ENCODE assay signal across 9 mouse cellular contexts in the genomic region with DNA sequence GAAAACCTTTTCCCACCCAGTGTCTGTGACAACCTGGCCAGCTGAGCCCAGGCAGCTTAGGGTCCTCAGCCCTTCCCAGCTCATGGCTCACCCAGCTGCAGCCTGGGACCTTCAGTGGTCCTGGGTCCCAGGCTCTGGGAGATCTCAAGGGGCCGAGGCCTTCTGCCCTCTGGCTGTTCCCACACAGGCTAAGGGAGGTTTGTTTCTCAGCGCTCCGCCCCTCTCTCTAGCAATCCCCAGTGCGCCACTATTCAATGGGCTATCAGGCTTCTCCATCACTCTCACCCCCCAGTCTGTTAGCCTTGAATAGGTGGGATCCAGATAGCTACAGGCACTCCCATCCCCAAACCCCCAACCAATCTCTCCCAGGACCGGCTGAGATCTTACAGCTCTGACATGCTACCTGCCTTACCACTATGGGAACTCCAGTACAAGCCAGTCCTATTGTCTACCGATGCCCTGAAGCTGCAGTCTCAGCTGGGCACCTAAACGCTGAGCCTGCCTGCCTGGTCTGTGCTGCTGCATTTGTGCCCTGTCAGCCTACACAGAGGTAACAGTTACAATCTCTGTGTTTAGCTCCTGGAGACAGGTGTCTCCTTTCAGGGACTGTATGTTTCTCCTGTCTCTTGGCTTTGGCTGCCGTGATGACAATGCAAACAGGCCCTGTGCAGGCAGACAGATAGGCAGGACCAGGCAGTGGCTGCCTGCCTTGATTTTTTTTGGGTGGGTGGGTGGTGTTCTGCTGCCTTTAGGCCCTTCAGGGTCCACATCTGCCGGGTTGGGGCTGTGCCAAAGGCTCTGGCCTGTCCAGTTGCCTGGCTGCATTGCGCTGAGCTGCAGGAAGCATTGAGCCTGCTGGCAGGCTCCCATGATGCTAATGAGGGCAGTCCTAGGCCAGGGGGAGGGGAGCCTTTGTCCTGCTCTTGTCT. TPM values are rescaled to one million over a fixed set of nuclear protein-coding genes. Genes with fewer than 3 reads are reported as not detected.
DNase-seq lines count a peak whose midpoint lies in the region; ATAC-seq lines count a peak whose summit lies in the region.
"Had no signal": no experiment of that assay in that cellular context is flagged by ENCODE, and none has a peak within 500 bp of the region (broad histone marks: within the 10 kb centered on the region; RNA-seq: fewer than 3 reads in every experiment).

No protein-coding gene starts in this region.

- no peak overlapping the region for H3K27ac ChIP-seq in embryonic facial prominence, embryonic 13.5 days
- 0 out of 2 replicates have a peak overlapping the region, but pooled peaks have one; percentile 20 for H3K27ac ChIP-seq in hindbrain, embryonic 14.5 days
- H3K27ac ChIP-seq: left cerebral cortex, adult 2 months had no signal

- DNase-seq in heart, adult 11 months: peak; percentile 95
- no peak for DNase-seq in heart, adult 8-10 months (ENCODE audit: low spot score)
- DNase-seq in hindbrain, embryonic 14.5 days (ENCODE audit: low spot score): peak; percentile 65
- DNase-seq in mesoderm, embryonic 11.5 days (ENCODE audit: low read depth, low spot score): peak; percentile 68
- no peak for DNase-seq in natural killer cell, adult 2 months (ENCODE audit: low spot score in 2 of 2)
- no peak for DNase-seq in cerebellum, adult 8-10 months

- no peaks in the 10 kb centered on the region for H3K4me1 ChIP-seq in embryonic facial prominence, embryonic 13.5 days
- peaks cover 12% of the 10 kb centered on the region for H3K4me1 ChIP-seq in hindbrain, embryonic 14.5 days (replicated peaks; ENCODE audit: control insufficient read depth, insufficient read depth, low read length)

- peak; percentile 15; the same call in 1 of the 2 replicates for ATAC-seq in embryonic facial prominence, embryonic 13.5 days (ENCODE audit: insufficient number of reproducible peaks, insufficient read depth, low FRiP score, low TSS enrichment, low read depth)
- ATAC-seq in hindbrain, embryonic 14.5 days (ENCODE audit: low FRiP score): peak; percentile 81
- ATAC-seq in granulocyte monocyte progenitor cell, adult 5-6 weeks (replicated peaks; ENCODE audit: poor library complexity, severe bottlenecking): no peak

- H3K4me2 ChIP-seq in embryonic facial prominence, embryonic 13.5 days: no peak overlapping the region
- no peak overlapping the region for H3K4me2 ChIP-seq in hindbrain, embryonic 14.5 days (replicated peaks)

- WGBS in embryonic facial prominence, embryonic 13.5 days: 18% methylated on average over 10 of the region's 10 CpGs
- WGBS in hindbrain, embryonic 14.5 days: 16% methylated on average over 10 of the region's 10 CpGs

- H3K36me3 ChIP-seq in embryonic facial prominence, embryonic 13.5 days: no peaks in the 10 kb centered on the region
- no peaks in the 10 kb centered on the region for H3K36me3 ChIP-seq in hindbrain, embryonic 14.5 days (replicated peaks; ENCODE audit: control insufficient read depth, insufficient read depth)

- H3K4me3 ChIP-seq in embryonic facial prominence, embryonic 13.5 days: no peak overlapping the region
- no peak overlapping the region for H3K4me3 ChIP-seq in hindbrain, embryonic 14.5 days (replicated peaks; ENCODE audit: low read length)
- H3K4me3 ChIP-seq: left cerebral cortex, adult 2 months had no signal

- H3K9me3 ChIP-seq in embryonic facial prominence, embryonic 13.5 days: no peaks in the 10 kb centered on the region
- no peaks in the 10 kb centered on the region for H3K9me3 ChIP-seq in hindbrain, embryonic 14.5 days (ENCODE audit: control insufficient read depth, low read length)

- H3K9ac ChIP-seq in embryonic facial prominence, embryonic 13.5 days: peak overlapping the region; percentile 21; the same call in 1 of the 2 replicates
- H3K9ac ChIP-seq in hindbrain, embryonic 14.5 days: peak overlapping the region; percentile 32; the same call in 1 of the 2 replicates

- H3K27me3 ChIP-seq in embryonic facial prominence, embryonic 13.5 days: peaks cover 6% of the 10 kb centered on the region; the same call in 1 of the 2 replicates
- no peaks in the 10 kb centered on the region for H3K27me3 ChIP-seq in hindbrain, embryonic 14.5 days (ENCODE audit: control insufficient read depth, insufficient read depth, low read length)

RNA-seq across cellular contexts. Expression of a gene that starts 9.4 kb away (rescaled TPM):
- under 1 TPM in 2 of 4 experiments, not detected in 2; 0.71 to 0.86 TPM for total RNA-seq in heart, adult 8-10 months (2022)
- polyA plus RNA-seq in embryonic facial prominence, embryonic 13.5 days (2015; fragmentation: Nextera tagmentation; extraction: Ambion mirVana): 8.7 and 12.3 TPM in 2 replicates
- 3.0 and 3.7 TPM in 2 replicates for polyA plus RNA-seq in hindbrain, embryonic 14.5 days (2014; fragmentation: Nextera tagmentation; extraction: Ambion mirVana)
- 0.92 TPM in 1 of 2 replicates, not detected in the other for total RNA-seq in granulocyte monocyte progenitor cell, adult 5-6 weeks (2014; fragmentation: Nextera tagmentation)
- 3.8 TPM in 1 of 2 replicates, not detected in the other for total RNA-seq in granulocyte monocyte progenitor cell, adult 5-6 weeks (2017)

RNA-seq across cellular contexts. Expression of a gene that starts 22.9 kb away (rescaled TPM):
- 1 to 10 TPM; 2.5 to 3.6 (median 2.9) TPM for total RNA-seq in heart, adult 8-10 months (2022)
- 1.4 and 1.7 TPM in 2 replicates for polyA plus RNA-seq in embryonic facial prominence, embryonic 13.5 days (2015; fragmentation: Nextera tagmentation; extraction: Ambion mirVana)
- 5.6 and 7.4 TPM in 2 replicates for polyA plus RNA-seq in hindbrain, embryonic 14.5 days (2014; fragmentation: Nextera tagmentation; extraction: Ambion mirVana)
- total RNA-seq in granulocyte monocyte progenitor cell, adult 5-6 weeks (2014; fragmentation: Nextera tagmentation): 12.1 and 14.4 TPM in 2 replicates
- 5.8 and 9.5 TPM in 2 replicates for total RNA-seq in granulocyte monocyte progenitor cell, adult 5-6 weeks (2017)

RNA-seq across cellular contexts. Expression of a gene that starts 54.9 kb away (rescaled TPM):
- not detected for total RNA-seq in heart, adult 8-10 months (2022)
- 0.08 and 0.15 TPM in 2 replicates for polyA plus RNA-seq in embryonic facial prominence, embryonic 13.5 days (2015; fragmentation: Nextera tagmentation; extraction: Ambion mirVana)
- 10.2 and 11.5 TPM in 2 replicates for polyA plus RNA-seq in hindbrain, embryonic 14.5 days (2014; fragmentation: Nextera tagmentation; extraction: Ambion mirVana)
- not detected in 2 replicates for total RNA-seq in granulocyte monocyte progenitor cell, adult 5-6 weeks (2014; fragmentation: Nextera tagmentation)
- not detected in 2 replicates for total RNA-seq in granulocyte monocyte progenitor cell, adult 5-6 weeks (2017)

Comparison
In these comparisons a context has a peak if more than half of its experiments do, and no peak if none do; other contexts are left out.
1. DNase-seq: peak in heart, adult 11 months (single experiment), hindbrain, embryonic 14.5 days (single experiment) and mesoderm, embryonic 11.5 days (single experiment); none in heart, adult 8-10 months (single experiment), natural killer cell, adult 2 months (0 of 2) and cerebellum, adult 8-10 months (single experiment).